In the genomic region with DNA sequence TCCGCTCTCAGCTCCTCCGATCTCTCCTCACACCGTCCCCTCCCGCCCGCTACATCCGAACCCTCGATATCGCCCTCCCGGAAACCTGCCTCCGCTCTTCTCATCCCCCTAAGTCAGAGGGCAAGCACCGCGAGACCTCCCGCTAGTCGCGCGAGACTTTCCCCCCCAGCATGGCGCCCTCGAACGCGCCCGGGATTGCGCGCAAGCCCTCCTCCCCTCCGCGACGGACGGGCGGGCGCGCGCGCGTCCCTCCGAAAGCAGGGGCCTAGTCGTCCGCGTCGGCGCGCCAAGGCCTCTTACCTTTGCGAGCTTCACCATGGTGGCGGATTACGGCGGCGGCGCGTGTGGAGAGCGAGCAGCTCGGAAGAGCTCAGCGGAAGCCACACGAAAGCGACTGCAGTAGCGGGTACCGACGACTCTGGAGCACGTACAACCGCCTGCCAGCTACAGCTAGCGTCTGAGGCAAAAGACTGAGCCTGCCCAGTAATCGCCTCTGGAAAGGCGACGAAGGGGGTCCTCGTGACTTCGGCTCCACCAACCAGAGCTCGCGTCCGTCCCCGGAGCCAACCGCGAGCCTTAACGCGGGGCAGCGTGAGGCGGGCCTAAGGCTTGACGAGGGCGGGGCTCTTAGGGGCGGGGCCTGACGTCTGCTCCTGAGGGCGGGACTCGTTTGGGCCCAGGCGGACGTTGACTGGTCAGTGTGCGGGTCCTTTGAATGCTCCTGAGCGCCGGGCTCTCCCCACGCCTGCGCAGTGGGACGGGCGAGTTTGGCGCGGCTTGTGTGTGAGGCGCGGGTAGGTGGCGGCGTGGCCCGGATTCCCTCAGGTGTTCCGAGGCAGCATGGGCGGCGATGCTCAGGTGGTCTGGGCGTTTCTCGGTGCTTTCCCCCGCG, we compare ENCODE assay signal across 8 mouse cellular contexts. TPM values are rescaled to one million over a fixed set of nuclear protein-coding genes. Genes with fewer than 3 reads are reported as not detected.
DNase-seq lines count a peak whose midpoint lies in the region; ATAC-seq and TF ChIP-seq lines count a peak whose summit lies in the region.

A gene (minus strand): TSS at position 495 of the 892 bp plus-strand sequence.

- H3K79me2 ChIP-seq in MEL (ENCODE audit: control insufficient read depth, insufficient read depth, low read length, poor library complexity): peaks cover 59% of the 10 kb centered on the region

- TF ChIP-seq EP300 in MEL (IDR thresholded peaks at IDR 0.05; ENCODE audit: low read depth in 1 of 2, low read length in 2 of 2): no peak

- H3K4me1 ChIP-seq in MEL (ENCODE audit: control insufficient read depth in 1 of 2, insufficient read depth in 2 of 2, low read length in 2 of 2): peaks cover 12 to 31% of the 10 kb centered on the region in 2 experiments
- peaks cover 6% of the 10 kb centered on the region; the same call in 1 of the 2 replicates for H3K4me1 ChIP-seq in cerebellum, adult 2 months (ENCODE audit: control insufficient read depth, insufficient read depth, low read length)
- 0 out of 2 replicates have a peak, but pooled peaks cover 10% of the 10 kb centered on the region for H3K4me1 ChIP-seq in forebrain, postnatal 0 days (ENCODE audit: insufficient read depth)
- H3K4me1 ChIP-seq in lung, embryonic 15.5 days: peaks cover 12% of the 10 kb centered on the region

- under 1% methylated on average over 101 of the region's 102 CpGs for WGBS in cerebellum, adult 2 months
- 2% methylated on average over 100 of the region's 102 CpGs for WGBS in forebrain, postnatal 0 days
- WGBS in lung, embryonic 15.5 days: under 1% methylated on average over 102 of the region's 102 CpGs

- H3K9me3 ChIP-seq in MEL (replicated peaks; ENCODE audit: insufficient read depth, low read length): no peaks in the 10 kb centered on the region
- H3K9me3 ChIP-seq in forebrain, postnatal 0 days (ENCODE audit: low read length): no peaks in the 10 kb centered on the region
- H3K9me3 ChIP-seq in lung, embryonic 15.5 days: no peaks in the 10 kb centered on the region

- peaks cover 33 to 55% of the 10 kb centered on the region in 2 experiments for H3K36me3 ChIP-seq in MEL (ENCODE audit: control insufficient read depth in 1 of 2, insufficient read depth in 2 of 2, low read length in 2 of 2)
- peaks cover 34% of the 10 kb centered on the region for H3K36me3 ChIP-seq in forebrain, postnatal 0 days (ENCODE audit: insufficient read depth)
- H3K36me3 ChIP-seq in lung, embryonic 15.5 days: peaks cover 34% of the 10 kb centered on the region

- TF ChIP-seq POLR2A in MEL (IDR thresholded peaks at IDR 0.05; ENCODE audit: control insufficient read depth in 1 of 2, insufficient read depth in 1 of 2, low read depth in 1 of 2, low read length in 2 of 2, poor library complexity in 1 of 2): peak; percentile 91 to 99
- peak; percentile 99 for TF ChIP-seq POLR2A in cerebellum, adult 2 months (IDR thresholded peaks at IDR 0.05; ENCODE audit: borderline replicate concordance, insufficient read depth, low read length)

- DNase-seq in MEL (ENCODE audit: low read depth, low spot score): peak; percentile 98
- DNase-seq in cerebellum, adult 2 months: peak; percentile 97 to 99
- peak; percentile 99 for DNase-seq in forebrain, postnatal 0 days
- DNase-seq in heart, postnatal 4 days: peak; percentile 99
- peak; percentile 98 for DNase-seq in layer of hippocampus, adult 8-10 months (ENCODE audit: low spot score in 2 of 2)
- DNase-seq in ovary, adult 18-20 months (ENCODE audit: low spot score): peak; percentile 98
- DNase-seq in thymus, postnatal 0 days (ENCODE audit: low spot score): peak; percentile 98

- H3K27me3 ChIP-seq in MEL (ENCODE audit: control insufficient read depth in 1 of 2, insufficient read depth in 2 of 2, low read length in 2 of 2): no peaks in the 10 kb centered on the region
- no peaks in the 10 kb centered on the region for H3K27me3 ChIP-seq in cerebellum, adult 2 months (ENCODE audit: control insufficient read depth, insufficient read depth, low read length)
- no peaks in the 10 kb centered on the region for H3K27me3 ChIP-seq in forebrain, postnatal 0 days (ENCODE audit: insufficient read depth, low read length)
- no peaks in the 10 kb centered on the region for H3K27me3 ChIP-seq in lung, embryonic 15.5 days

- TF ChIP-seq CTCF in MEL (IDR thresholded peaks at IDR 0.05 in 2 of 3, conservative IDR thresholded peaks at IDR 0.05 in 1 of 3; ENCODE audit: control insufficient read depth in 1 of 3, insufficient read depth in 1 of 3, low read depth in 2 of 3, low read length in 3 of 3, poor library complexity in 1 of 3, severe bottlenecking in 1 of 3): 0 out of 6 replicates have a peak, but pooled peaks of 1 of the 3 experiments have one; percentile 1
- TF ChIP-seq CTCF in cerebellum, adult 2 months (IDR thresholded peaks at IDR 0.05; ENCODE audit: borderline replicate concordance, insufficient read depth, low read depth, low read length): no peak
- TF ChIP-seq CTCF in forebrain, postnatal 0 days (IDR thresholded peaks at IDR 0.05; ENCODE audit: low read depth): no peak

- peak within 1 kb of the TSS; percentile 76 to 99 for H3K4me3 ChIP-seq in MEL (ENCODE audit: control insufficient read depth in 1 of 2, insufficient read depth in 1 of 2, low read depth in 2 of 2, low read length in 2 of 2)
- peak within 1 kb of the TSS; percentile 90 for H3K4me3 ChIP-seq in cerebellum, adult 2 months (replicated peaks; ENCODE audit: insufficient read depth, low read depth, low read length)
- H3K4me3 ChIP-seq in forebrain, postnatal 0 days (ENCODE audit: low read depth, low read length): peak within 1 kb of the TSS; percentile 84
- H3K4me3 ChIP-seq in lung, embryonic 15.5 days: peak within 1 kb of the TSS; percentile 63

- peak within 1 kb of the TSS; percentile 77 for H3K4me2 ChIP-seq in forebrain, postnatal 0 days (ENCODE audit: low read depth)
- H3K4me2 ChIP-seq in lung, embryonic 15.5 days: peak within 1 kb of the TSS; percentile 80

- H3K9ac ChIP-seq in MEL (ENCODE audit: control insufficient read depth, low read depth, low read length, poor library complexity, severe bottlenecking): peak within 1 kb of the TSS; percentile 100
- peak within 1 kb of the TSS; percentile 96 for H3K9ac ChIP-seq in forebrain, postnatal 0 days
- H3K9ac ChIP-seq in lung, embryonic 15.5 days: peak within 1 kb of the TSS; percentile 85

- ATAC-seq in forebrain, postnatal 0 days: peak; percentile 97
- ATAC-seq in lung, embryonic 15.5 days (ENCODE audit: borderline replicate concordance, extremely low read depth, low FRiP score, low TSS enrichment): peak; percentile 99

- peak within 1 kb of the TSS; percentile 97 for H3K27ac ChIP-seq in MEL (ENCODE audit: control insufficient read depth, low read depth, low read length)
- peak within 1 kb of the TSS; percentile 86 for H3K27ac ChIP-seq in cerebellum, adult 2 months (ENCODE audit: insufficient read depth, low read length)
- peak within 1 kb of the TSS; percentile 100 for H3K27ac ChIP-seq in forebrain, postnatal 0 days (ENCODE audit: low read depth, low read length)
- H3K27ac ChIP-seq in lung, embryonic 15.5 days: peak within 1 kb of the TSS; percentile 97

- no peak for TF ChIP-seq RAD21 in MEL (IDR thresholded peaks at IDR 0.05; ENCODE audit: low read depth, low read length)

TF ChIP-seq in MEL, 35 proteins besides CTCF, POLR2A, EP300 and RAD21 (continues in another document):
- TF ChIP-seq NELFE (IDR thresholded peaks at IDR 0.05; ENCODE audit: low read depth, low read length): peak; percentile 100
- peak; percentile 98 for TF ChIP-seq ZMIZ1 (IDR thresholded peaks at IDR 0.05; ENCODE audit: low read depth, low read length)
- peak; percentile 81 for TF ChIP-seq HCFC1 (IDR thresholded peaks at IDR 0.05; ENCODE audit: low read depth, low read length)
- 0 out of 2 replicates have a peak, but pooled peaks have one; percentile 22 for TF ChIP-seq ELF1 (IDR thresholded peaks at IDR 0.05; ENCODE audit: low read depth, low read length)
- no peak for TF ChIP-seq GABPA (IDR thresholded peaks at IDR 0.05; ENCODE audit: low read depth, low read length)
- TF ChIP-seq KAT2A (conservative IDR thresholded peaks at IDR 0.05; ENCODE audit: low read depth, low read length): 0 out of 2 replicates have a peak, but pooled peaks have one; percentile 32
- peak; percentile 82; the same call in 1 of the 2 replicates for TF ChIP-seq POLR2AphosphoS5 (IDR thresholded peaks at IDR 0.05; ENCODE audit: borderline replicate concordance, low read depth, low read length)
- peak; percentile 97 for TF ChIP-seq TBP (IDR thresholded peaks at IDR 0.05; ENCODE audit: low read depth, low read length)
- no peak for TF ChIP-seq MYB (IDR thresholded peaks at IDR 0.05; ENCODE audit: low read depth, low read length)
- no peak for TF ChIP-seq ETS1 (IDR thresholded peaks at IDR 0.05; ENCODE audit: low read depth, low read length)
- TF ChIP-seq SMC3 (IDR thresholded peaks at IDR 0.05; ENCODE audit: low read depth, low read length): no peak
- no peak for TF ChIP-seq GATA1 (IDR thresholded peaks at IDR 0.05; ENCODE audit: low read depth, low read length)
- TF ChIP-seq MAZ (IDR thresholded peaks at IDR 0.05; ENCODE audit: low read depth, low read length): peak; percentile 56
- TF ChIP-seq TAL1 (IDR thresholded peaks at IDR 0.05; ENCODE audit: low read length): no peak
- TF ChIP-seq CHD1 (IDR thresholded peaks at IDR 0.05; ENCODE audit: low read depth, low read length): no peak; the same call in 1 of the 2 replicates
- TF ChIP-seq MAX (IDR thresholded peaks at IDR 0.05; ENCODE audit: low read length): peak; percentile 26; the same call in 1 of the 2 replicates
- peak; percentile 59; the same call in 1 of the 2 replicates for TF ChIP-seq TCF12 (IDR thresholded peaks at IDR 0.05; ENCODE audit: low read depth, low read length)
- TF ChIP-seq MYC (IDR thresholded peaks at IDR 0.05; ENCODE audit: low read depth, low read length): peak; percentile 75; the same call in 1 of the 2 replicates
- TF ChIP-seq MAFK (IDR thresholded peaks at IDR 0.05; ENCODE audit: borderline replicate concordance, low read depth, low read length): no peak
- peak; percentile 19 for TF ChIP-seq MXI1 (IDR thresholded peaks at IDR 0.05; ENCODE audit: low read depth, low read length)

RNA-seq across cellular contexts. Expression of the gene that starts here (rescaled TPM):
- 370 and 422 TPM in 2 replicates for total RNA-seq in MEL (2012; rRNA removed)
- 1,000 to 10,000 TPM in 1 of 2 experiments, 100 to 1,000 TPM in 1; 246 to 1,708 TPM for polyA plus RNA-seq in MEL (2012; ENCODE audit: insufficient read depth in 1 of 2, insufficient read length in 2 of 2, low read depth in 1 of 2, low replicate concordance in 2 of 2, missing spikeins in 1 of 2)
- polyA plus RNA-seq in cerebellum, adult 2 months (2012; rRNA removed): 105 and 134 TPM in 2 replicates
- 35.9 and 50.6 TPM in 2 replicates for total RNA-seq in forebrain, postnatal 0 days (2014; rRNA removed)
- polyA plus RNA-seq in forebrain, postnatal 0 days (2015; fragmentation: Nextera tagmentation; extraction: Ambion mirVana): 164 and 210 TPM in 2 replicates
- total RNA-seq in heart, postnatal 4 days (2021): 100 to 1,000 TPM; 203 to 206 TPM
- total RNA-seq in layer of hippocampus, adult 8-10 months (2022): 100 to 1,000 TPM; 138 to 171 (median 146) TPM
- 342 and 365 TPM in 2 replicates for polyA plus RNA-seq in lung, embryonic 15.5 days (2015; fragmentation: Nextera tagmentation; extraction: Ambion mirVana)
- polyA plus RNA-seq in thymus, postnatal 0 days (2015; fragmentation: Nextera tagmentation; extraction: Ambion mirVana): 458 and 464 TPM in 2 replicates

Comparison
In these comparisons a context has a peak if more than half of its experiments do, and no peak if none do; other contexts are left out.
1. Peak in every context shown above with its lines: DNase-seq, ATAC-seq, H3K4me3 ChIP-seq and H3K27ac ChIP-seq.